Mouse (Mus musculus) left cerebral cortex, postnatal 25 days (tissue): ENCODE results near the gene Wdtc1. TPM values are rescaled to one million over a fixed set of nuclear protein-coding genes. Genes with fewer than 3 reads are reported as not detected.
A peak's percentile ranks its signal among the peaks of the same experiment; 100 is the strongest.

ENCODE experiments used
- DNase-seq, 2 experiments: peaks; one replicate each; pipeline ENCODE4 v3.0.0; 2022; ENCODE audit warnings: low spot score in 2 of 2, mixed read lengths in 1 of 2
- intact Hi-C: fragments of 180-260 bp; cut with DNase I; formaldehyde crosslinking; loops from one replicate; pipeline ENCODE4 v1.15.1; 2025
- total RNA-seq, 2 experiments: library from RNA; stranded (reverse); gene quantifications; 2 replicates each; pipeline ENCODE4 v1.2.3; 2021

Gene Wdtc1
- total RNA-seq, 2 experiments from 2014 or later, result 58.0 to 59.7 TPM

GRCm38 (mm10) chr4:133378236-133379045, 25.2 kb upstream of the Wdtc1 start:
- DNase-seq, result peak in 1 of 2 experiments; percentile 78
- intact Hi-C loops, result no loop called here

DNA sequence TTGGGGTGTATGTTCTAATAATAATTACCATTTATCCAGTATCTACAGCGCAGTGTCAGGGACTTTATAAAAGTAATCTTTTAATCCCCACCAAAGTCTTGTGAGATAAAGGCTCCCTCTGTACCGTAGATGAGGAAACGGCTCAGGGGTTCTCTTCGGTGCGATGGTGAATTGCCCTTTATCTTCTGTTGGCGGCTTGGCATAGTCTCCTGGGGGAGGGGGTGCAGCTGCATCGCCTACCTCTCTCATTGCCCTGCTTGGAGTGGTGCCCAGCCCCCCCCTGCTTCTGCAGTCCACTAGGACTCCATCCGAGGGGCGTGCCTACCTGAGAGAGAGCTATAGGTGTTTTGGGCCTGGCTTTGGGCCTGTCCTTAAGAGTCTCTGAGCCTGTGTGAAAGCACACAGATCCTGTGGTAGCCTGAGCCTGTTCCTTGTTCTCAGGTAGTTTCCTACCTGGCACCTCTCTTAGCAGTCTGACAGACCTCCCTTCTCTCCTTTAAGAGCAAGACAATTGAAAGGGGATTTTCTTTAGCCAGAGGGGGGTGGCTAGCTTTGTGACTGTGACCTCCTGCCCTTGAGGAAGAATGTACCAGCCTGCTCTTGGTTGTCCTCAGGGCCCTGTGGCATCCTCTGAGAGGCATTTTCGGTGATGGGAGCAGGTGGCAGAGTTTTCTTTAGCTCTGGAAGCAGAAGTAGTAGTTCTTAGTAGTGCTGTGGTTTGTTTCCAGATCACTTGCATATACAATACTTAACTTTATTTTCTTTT, 22.7 kb upstream of the Wdtc1 start:
- no peak for DNase-seq
- intact Hi-C loops, result no loop called here

GRCm38 (mm10) chr4:133374011-133374410, 20.7 kb upstream of the Wdtc1 start:
- intact Hi-C loops, result no loop called here
- no peak for DNase-seq

GRCm38 (mm10) chr4:133372278-133372665, 19.0 kb upstream of the Wdtc1 start:
- intact Hi-C loops, result no loop called here
- no peak for DNase-seq

DNA sequence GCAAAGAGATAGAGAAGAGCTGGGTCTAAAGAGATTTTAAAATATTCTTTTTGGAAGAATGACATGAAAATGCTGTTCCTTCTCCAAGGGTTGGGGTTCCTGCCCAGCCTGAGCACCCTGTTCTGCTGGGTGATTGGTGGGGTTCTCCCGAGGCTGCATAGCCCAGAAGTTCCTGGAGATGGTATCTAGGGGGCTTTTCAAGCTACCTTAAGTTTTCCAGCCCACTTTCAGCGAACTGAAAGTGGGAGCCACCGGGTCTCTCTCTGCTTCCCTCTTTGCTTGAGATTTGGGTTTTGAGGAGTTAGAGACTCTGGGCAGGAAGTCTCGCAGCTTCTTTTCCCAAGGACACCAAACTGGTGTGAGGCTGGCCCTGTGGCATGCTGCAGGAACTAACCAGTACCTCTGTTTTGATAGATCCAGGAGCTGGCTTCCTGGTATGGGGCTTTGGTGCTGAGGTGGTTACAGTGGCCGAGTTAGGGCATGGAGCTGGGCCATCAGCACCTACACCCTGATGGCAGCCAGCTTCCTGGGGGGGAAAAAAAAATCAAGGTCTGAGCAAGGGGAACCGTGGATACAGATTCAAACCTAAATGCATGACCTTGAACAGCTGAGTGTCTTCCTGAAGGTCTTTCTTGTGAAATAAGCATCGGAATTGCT, 18.5 kb upstream of the Wdtc1 start:
- intact Hi-C loops, result no loop called here
- no peak for DNase-seq

GRCm38 (mm10) chr4:133370298-133371274, 17.3 kb upstream of the Wdtc1 start:
- no peak for DNase-seq
- intact Hi-C loops, result no loop called here

DNA sequence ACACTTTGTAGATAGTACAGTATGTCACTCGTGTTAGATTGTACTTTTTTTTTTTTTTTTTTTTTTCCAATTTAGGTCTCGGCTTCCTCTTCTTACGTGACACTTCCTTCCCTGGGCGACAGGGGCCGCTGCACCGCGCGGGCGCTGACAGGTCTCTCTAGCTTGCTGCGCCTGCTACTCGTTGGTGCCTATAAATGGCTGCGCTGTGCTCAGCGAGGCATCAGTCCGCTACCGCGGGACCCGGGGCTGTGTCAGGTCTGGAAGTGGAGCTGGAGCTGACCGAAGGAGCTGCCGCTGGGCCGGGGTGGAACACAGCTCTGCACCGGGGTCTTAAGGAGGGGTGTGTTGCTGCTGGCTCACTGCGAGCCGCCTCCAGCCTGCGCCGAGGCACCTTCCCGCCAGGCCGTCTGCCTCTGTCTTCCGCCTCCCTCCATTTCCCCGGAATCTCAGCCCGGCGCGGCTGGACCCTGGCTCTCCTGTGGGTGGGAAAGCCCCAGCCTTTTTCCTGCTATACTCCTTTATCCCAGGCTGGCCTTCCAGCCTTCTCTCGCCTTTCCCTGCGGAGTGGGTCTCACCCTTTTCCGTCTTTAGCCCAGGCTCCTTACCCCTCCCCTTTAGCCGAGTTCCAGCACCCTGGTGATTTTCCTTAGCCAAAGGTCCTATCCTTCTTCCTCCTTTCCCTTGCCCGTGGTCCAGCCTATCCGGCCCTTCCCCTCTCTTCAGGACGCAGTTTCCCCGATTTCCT, 16.4 kb upstream of the Wdtc1 start, which contains the start of gene Slc9a1:
Gene Slc9a1, plus strand, starts transcription at position 154 of the 745 bp plus-strand sequence.
- peak; percentile 93 to 97 for DNase-seq
- intact Hi-C loops, result no loop called here

- no peak for DNase-seq
- intact Hi-C loops, result no loop called here
Observed at GRCm38 (mm10) chr4:133354641-133355040, 1.4 kb upstream of the Wdtc1 start.

- DNase-seq, result no peak
- intact Hi-C loops, result no loop called here
Observed at GRCm38 (mm10) chr4:133352797-133353196, 484 bp downstream of the Wdtc1 start.

GRCm38 (mm10) chr4:133348051-133348775, 5.1 kb downstream of the Wdtc1 start:
- DNase-seq, result no peak
- intact Hi-C loops, result no loop called here

DNA sequence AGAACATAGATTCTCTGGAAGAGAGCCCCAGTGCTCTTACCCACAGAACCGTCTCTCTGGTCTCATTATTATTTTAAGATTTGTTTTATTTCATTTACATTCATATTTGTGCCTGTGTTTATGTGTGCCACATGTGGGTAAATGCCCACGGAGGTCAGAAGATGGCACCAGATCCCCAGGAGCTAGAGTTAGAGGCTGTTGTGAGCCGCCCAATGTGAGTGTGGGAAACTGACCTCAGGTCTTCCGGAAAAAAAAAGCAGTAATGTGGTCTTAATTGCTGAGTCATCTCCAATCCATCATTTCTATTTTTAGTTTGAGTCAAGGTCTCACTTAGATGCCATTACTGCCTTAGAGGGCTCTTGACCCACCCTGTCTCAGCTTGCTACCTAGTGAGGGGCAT, 5.7 kb downstream of the Wdtc1 start:
- DNase-seq, result no peak
- intact Hi-C loops, result no loop called here

DNA sequence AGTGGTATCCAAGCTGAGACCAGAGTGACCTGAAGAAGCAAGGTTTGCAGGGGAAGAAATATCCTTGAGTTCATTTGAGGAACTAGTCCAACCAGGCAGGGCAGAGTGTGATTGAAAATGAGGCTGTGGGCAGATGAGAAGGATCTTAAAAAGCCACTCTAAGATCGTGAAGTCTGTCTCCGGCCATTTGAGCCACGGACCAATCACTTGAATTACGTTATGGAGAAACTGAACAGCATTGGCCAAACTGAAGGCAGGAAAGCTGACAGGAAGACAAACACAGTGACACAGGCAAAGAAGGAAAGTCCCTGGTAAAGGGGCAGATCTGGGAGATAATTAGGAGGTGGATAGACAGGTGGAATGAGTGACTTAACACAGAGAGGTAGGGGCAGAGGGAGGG, 6.7 kb downstream of the Wdtc1 start:
- intact Hi-C loops, result no loop called here
- no peak for DNase-seq

DNA sequence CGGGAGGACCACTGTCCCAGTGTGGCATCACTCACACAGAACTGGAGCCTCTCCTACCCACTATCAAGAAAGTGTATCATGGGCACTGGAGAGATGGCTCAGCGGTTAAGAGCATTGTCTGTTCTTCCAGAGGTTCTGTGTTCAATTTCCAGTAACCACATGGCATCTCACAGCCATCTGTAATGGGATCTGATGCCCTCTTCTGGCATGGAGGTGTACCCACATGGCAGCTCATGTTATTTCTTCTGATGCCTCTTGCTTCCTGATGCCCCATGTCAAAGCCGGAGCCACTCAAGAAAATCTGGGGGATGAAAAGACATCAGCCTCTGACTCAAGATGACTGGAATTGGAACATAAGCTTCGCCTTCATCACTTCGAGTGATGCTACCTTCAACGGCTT, 7.6 kb downstream of the Wdtc1 start:
- intact Hi-C loops, result no loop called here
- no peak for DNase-seq

DNA sequence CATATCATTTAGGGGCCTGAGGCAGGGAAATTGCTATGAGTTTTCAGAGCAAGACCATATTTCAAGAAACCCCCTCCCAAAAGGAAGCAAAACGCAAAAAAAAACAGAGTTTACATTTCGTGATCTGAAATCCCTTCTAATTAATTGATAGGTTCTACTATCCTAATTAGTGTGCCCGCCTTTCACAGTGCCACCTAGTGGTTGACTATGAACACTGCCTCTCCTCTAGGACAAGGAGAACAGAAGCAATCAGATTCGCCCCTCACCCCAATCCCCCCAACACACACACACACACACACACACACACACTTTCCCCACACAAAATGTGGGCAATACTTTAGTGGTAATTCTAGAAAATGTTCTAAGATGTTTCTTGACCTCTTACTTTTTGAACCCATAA, 9.2 kb downstream of the Wdtc1 start:
- no peak for DNase-seq
- intact Hi-C loops, result no loop called here

DNA sequence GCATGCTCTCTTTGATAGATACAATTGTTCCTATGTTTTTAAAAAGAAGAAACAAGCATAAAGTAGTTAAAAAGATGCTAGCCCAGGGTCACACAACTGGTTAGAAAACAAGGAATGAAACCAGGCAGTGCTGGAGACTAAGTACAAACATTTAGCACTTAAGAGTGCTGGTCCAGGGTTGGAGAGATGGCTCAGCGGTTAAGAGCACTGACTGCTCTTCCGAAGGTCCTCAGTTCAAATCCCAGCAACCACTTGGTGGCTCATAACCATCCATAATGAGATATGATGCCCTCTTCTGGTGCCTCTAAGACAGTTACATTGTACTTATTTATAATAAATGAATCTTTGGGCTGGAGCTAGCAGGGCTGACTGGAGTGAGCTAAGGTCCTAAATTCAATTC, 13.1 kb downstream of the Wdtc1 start:
- intact Hi-C loops, result loop anchor here (2.0 kb wide), 1 partner anchor 29 kb away; no protein-coding TSS in a partner anchor

DNA sequence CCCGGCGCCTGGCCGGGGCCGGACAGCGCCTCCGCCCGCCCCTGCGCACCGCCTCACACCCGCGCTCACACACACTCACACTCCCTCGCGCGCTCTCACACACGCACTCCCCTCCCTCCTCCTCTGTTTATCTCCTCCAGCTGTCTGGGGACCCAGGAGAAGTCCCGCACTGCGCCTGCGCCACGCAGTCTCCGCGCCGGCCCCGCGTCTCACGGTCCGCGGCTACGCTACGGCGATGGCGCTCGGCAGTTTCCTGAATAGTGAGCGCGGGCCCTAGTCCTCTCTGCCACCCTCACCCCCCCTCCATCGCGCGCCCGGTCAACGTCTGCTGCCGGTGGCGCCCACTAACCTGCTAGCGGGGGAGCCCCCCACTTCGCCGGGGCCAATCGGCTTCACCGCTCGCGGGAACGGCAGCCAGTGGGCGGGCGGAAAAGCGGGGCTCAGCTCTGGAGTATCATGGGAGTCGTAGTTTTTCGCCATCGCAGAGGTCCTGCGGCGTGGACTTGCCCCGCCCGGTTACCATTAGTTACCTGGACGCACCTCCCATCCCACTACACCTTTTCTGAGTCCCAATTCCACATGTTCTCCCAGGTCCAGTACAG, 14.0 kb downstream of the Wdtc1 start:
- intact Hi-C loops, result no loop called here
- DNase-seq, result peak; percentile 98 to 99

More for the DNA sequence above, 13.1 kb downstream of the Wdtc1 start:
- DNase-seq, result no peak

GRCm38 (mm10) chr4:133338521-133339095, 14.7 kb downstream of the Wdtc1 start:
- intact Hi-C loops, result no loop called here
- DNase-seq, result no peak
